Mouse (Mus musculus): ENCODE data around the gene Arhgap25. TPM values are rescaled to one million over a fixed set of nuclear protein-coding genes. Genes with fewer than 3 reads are reported as not detected.

Gene Arhgap25
- polyA plus RNA-seq, 1 experiment from 2014 or later = 3.4 TPM

DNA sequence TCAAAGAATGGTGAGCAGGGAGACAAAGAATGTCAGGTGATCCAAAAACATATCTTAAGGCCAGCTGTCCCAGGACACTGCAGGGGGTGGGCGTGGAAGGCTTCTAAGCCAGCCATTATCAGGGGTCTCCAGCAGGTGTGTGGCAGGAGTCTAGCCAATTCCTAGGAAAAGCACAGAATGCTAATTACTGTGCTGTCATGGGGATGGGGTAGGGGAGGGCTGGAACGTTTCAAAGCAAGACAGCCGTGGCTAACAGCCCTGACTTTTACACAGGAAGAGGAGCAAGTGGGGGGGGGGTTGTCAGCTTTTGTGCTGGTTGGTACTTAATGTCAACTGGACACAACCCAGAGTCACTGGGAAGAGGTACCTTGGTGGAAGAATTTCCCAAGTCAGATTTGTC is 121.0 kb downstream of the Arhgap25 start:
- no peaks in the 10 kb centered on the region for H3K36me3 ChIP-seq (replicated peaks)
- no peaks in the 10 kb centered on the region for H3K9me3 ChIP-seq
- no peak for DNase-seq (ENCODE audit: low spot score)
- no peak overlapping the region for H3K27ac ChIP-seq (replicated peaks)
- H3K4me3 ChIP-seq = no peak overlapping the region
- WGBS = 31% methylated on average over 3 of the region's 3 CpGs
- no peaks in the 10 kb centered on the region for H3K27me3 ChIP-seq (replicated peaks; ENCODE audit: low read depth, poor library complexity, severe bottlenecking)
- peaks cover 12% of the 10 kb centered on the region for H3K4me1 ChIP-seq

Other genes with a start within 250 kb of the Arhgap25 start
- gene Antxr1, start 197.4 kb downstream of the Arhgap25 start, polyA plus RNA-seq (2016; fragmentation: Nextera tagmentation; extraction: Ambion mirVana) = 4.8 and 6.2 TPM in 2 replicates
- not detected in 2 replicates for gene Gkn1, start 182.3 kb downstream of the Arhgap25 start, polyA plus RNA-seq (2016; fragmentation: Nextera tagmentation; extraction: Ambion mirVana)
- not detected in 2 replicates for gene Gkn2, start 159.9 kb downstream of the Arhgap25 start, polyA plus RNA-seq (2016; fragmentation: Nextera tagmentation; extraction: Ambion mirVana)
- gene Gkn3, start 144.3 kb downstream of the Arhgap25 start, polyA plus RNA-seq (2016; fragmentation: Nextera tagmentation; extraction: Ambion mirVana) = not detected in 2 replicates
- gene Bmp10, start 104.3 kb downstream of the Arhgap25 start, polyA plus RNA-seq (2016; fragmentation: Nextera tagmentation; extraction: Ambion mirVana) = not detected in 2 replicates
- gene Prokr1, start 57.5 kb upstream of the Arhgap25 start, polyA plus RNA-seq (2016; fragmentation: Nextera tagmentation; extraction: Ambion mirVana) = 0.87 and 1.2 TPM in 2 replicates
- 12.9 and 13.1 TPM in 2 replicates for gene Aplf, start 138.9 kb upstream of the Arhgap25 start, polyA plus RNA-seq (2016; fragmentation: Nextera tagmentation; extraction: Ambion mirVana)
- gene Efcc1, start 197.6 kb upstream of the Arhgap25 start, polyA plus RNA-seq (2016; fragmentation: Nextera tagmentation; extraction: Ambion mirVana) = 0.61 and 1.4 TPM in 2 replicates
- gene Gp9, start 244.8 kb upstream of the Arhgap25 start, polyA plus RNA-seq (2016; fragmentation: Nextera tagmentation; extraction: Ambion mirVana) = 2.6 TPM in 2 replicates